Mouse (Mus musculus) stomach, postnatal 0 days (tissue): ENCODE results near the gene Afap1l2.

Experiments used
- CTCF ChIP-seq: IDR thresholded peaks from 2 replicates; pipeline ENCODE4 v1.5.1; 2016; ENCODE audit warnings: antibody characterized with exemption, low read depth, mild to moderate bottlenecking, moderate library complexity
- EP300 ChIP-seq: optimal IDR thresholded peaks from 2 replicates; pipeline ENCODE3; 2016; ENCODE audit warnings: antibody characterized with exemption

GRCm38 (mm10) chr19:56936253-56936652 lies 71.8 kb downstream of the Afap1l2 start:
- TF ChIP-seq EP300 (no peak), CTCF (no peak)
